Mouse (Mus musculus) G1E-ER4 (cell line): ENCODE measurements around the gene Nhej1. TPM values are rescaled to one million over a fixed set of nuclear protein-coding genes. Genes with fewer than 3 reads are reported as not detected.

ENCODE experiments used
- GATA1 ChIP-seq: IDR thresholded peaks from one replicate; pipeline ENCODE4 v1.8.0; 2012; ENCODE audit warnings: low read length, inconsistent platforms
- polyA plus RNA-seq: library from polyadenylated mRNA; stranded (reverse); fragments of >175 nt; gene quantifications from 2 replicates; pipeline ENCODE4 v1.2.3, GENCODE M21; 2012

The Nhej1 gene
- polyA plus RNA-seq, 1 experiment: 0.24 TPM

DNA sequence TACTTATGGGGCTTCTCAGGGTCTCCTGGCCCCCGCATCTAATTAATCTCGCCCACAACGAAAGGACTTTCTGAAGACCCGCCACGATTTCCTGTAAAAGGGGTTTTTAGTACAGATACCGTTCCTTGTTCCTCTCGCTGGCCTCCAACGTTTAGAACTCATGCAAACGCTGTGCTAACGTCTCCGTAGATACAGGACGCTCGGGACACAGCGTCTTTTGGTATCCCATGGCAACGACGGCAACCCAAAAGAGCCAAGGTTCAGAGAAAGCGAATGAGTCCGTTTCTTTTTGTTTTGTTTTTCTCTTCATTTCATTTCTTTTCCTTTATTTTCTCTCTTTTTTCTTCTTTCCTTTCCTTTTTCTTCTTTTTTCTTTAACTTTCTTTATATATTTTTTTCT is 189.6 kb downstream of the Nhej1 start, which contains the start of gene Cfap65:
Gene Cfap65 (minus strand): TSS at position 198 of the 400 bp plus-strand sequence.
- TF ChIP-seq GATA1: no peak

DNA sequence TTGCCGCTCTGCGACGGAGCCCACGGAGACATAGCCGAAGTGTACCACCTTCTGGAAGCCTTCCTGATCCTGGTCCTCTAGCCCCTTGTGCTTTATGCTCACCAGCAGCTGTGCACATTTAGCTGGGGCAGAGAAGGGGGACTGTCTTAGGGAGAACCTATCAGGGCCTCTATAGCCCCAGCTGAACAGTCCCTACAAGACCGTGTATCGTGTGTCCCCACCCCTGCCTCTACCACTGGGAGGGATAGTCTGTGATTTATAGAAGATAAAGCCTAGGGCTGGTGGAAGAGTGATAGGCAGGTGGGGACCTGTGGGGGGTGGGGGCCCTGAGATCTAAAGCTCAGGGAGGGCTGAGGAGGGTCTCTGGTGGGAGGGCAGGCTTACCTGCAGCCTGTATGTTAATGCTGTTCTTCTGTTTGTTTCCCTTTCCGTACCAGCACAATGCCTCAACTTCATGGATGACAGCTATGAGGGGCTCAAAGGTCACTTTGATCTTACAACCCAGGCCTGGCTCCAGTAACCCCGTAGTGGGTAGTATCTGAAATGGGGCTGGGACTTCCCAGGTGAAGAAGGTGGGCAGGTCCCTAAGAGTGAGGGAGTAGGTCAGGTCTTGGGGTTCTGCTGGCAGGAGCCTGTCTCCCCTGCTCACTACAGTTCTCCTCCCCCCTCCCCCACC is 197.2 kb downstream of the Nhej1 start:
- no peak for TF ChIP-seq GATA1

DNA sequence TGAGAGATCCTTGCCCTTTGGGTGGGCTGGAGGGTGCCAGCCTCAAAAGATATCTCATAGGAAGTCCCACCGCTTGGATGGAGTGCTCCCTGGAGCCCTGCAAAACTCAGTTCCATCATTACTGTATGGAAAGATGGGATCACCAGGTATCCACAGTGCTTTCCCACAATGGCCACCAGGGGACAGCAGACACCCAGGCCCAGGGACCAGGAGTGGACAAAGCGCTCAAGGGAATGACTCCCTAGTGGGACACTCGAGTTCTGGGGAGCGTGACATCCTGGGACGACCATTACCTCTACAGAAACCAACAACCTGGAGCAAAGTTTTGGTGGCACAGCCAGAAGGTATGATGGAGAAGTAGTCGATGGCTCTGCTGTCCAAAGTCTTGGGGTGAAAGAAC is 198.3 kb downstream of the Nhej1 start:
- TF ChIP-seq GATA1: no peak

DNA sequence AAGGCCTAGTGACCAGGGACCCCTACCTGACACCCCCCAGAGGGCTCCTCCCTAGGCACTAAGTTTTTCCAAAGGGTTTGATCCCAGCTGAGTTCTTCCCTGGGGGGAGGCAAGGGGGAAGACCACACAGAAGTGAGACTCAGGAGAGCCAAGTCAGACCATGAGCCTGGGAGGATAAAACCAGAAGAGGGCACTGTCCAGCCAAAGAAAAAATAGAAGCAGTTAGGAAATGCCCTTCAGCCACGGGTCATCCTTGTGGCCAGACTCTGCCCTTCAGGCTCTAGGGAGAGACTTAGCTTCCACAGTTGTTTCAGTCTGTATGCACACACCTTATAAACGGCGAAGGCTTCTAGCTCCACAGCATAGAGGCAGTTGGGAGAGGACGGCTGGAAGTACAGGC is 200.5 kb downstream of the Nhej1 start:
- TF ChIP-seq GATA1: no peak

Other genes starting within 250 kb of the Nhej1 start
- not detected in 2 replicates for gene Fev, start 239.8 kb downstream of the Nhej1 start, polyA plus RNA-seq
- not detected in 2 replicates for gene Cryba2, start 232.1 kb downstream of the Nhej1 start, polyA plus RNA-seq
- gene Cfap65, start 189.6 kb downstream of the Nhej1 start, polyA plus RNA-seq: not detected in 2 replicates
- 0.11 and 0.22 TPM in 2 replicates for gene Ihh, start 173.5 kb downstream of the Nhej1 start, polyA plus RNA-seq
- gene Slc23a3, start 8.7 kb upstream of the Nhej1 start, polyA plus RNA-seq: 0.13 TPM in 2 replicates
- gene Cnppd1, start 17.5 kb upstream of the Nhej1 start, polyA plus RNA-seq: 92.2 and 100 TPM in 2 replicates
- 93.7 and 148 TPM in 2 replicates for gene Retreg2, start 17.6 kb upstream of the Nhej1 start, polyA plus RNA-seq
- 21.4 and 28.2 TPM in 2 replicates for gene Zfand2b, start 43.4 kb upstream of the Nhej1 start, polyA plus RNA-seq
- gene Abcb6, start 55.2 kb upstream of the Nhej1 start, polyA plus RNA-seq: 17.2 and 22.2 TPM in 2 replicates
- gene Ankzf1, start 67.0 kb upstream of the Nhej1 start, polyA plus RNA-seq: 14.3 and 16.1 TPM in 2 replicates
- 44.2 and 52.5 TPM in 2 replicates for gene Atg9a, start 67.0 kb upstream of the Nhej1 start, polyA plus RNA-seq
- gene Glb1l, start 85.6 kb upstream of the Nhej1 start, polyA plus RNA-seq: 0.45 and 0.86 TPM in 2 replicates
- 143 and 217 TPM in 2 replicates for gene Stk16, start 85.6 kb upstream of the Nhej1 start, polyA plus RNA-seq
- 26.0 and 85.0 TPM in 2 replicates for gene Tuba4a, start 94.7 kb upstream of the Nhej1 start, polyA plus RNA-seq
- gene A630095N17Rik, start 106.9 kb upstream of the Nhej1 start, polyA plus RNA-seq: not detected in 2 replicates
- gene Dnajb2, start 111.2 kb upstream of the Nhej1 start, polyA plus RNA-seq: 11.3 and 14.7 TPM in 2 replicates
- gene Ptprn, start 139.3 kb upstream of the Nhej1 start, polyA plus RNA-seq: 1.1 and 1.4 TPM in 2 replicates
- not detected in 2 replicates for gene Resp18, start 153.2 kb upstream of the Nhej1 start, polyA plus RNA-seq
- 46.2 and 77.7 TPM in 2 replicates for gene Dnpep, start 192.8 kb upstream of the Nhej1 start, polyA plus RNA-seq
- 1.4 and 1.6 TPM in 2 replicates for gene Des, start 235.1 kb upstream of the Nhej1 start, polyA plus RNA-seq